Mouse (Mus musculus) bone marrow macrophage, adult 2 months (primary cell): Measurements from ENCODE around the gene Zfyve28.

Experiments used
- CTCF ChIP-seq: IDR thresholded peaks from 2 replicates; pipeline ENCODE4 v1.5.1; 2012; ENCODE audit warnings: low read depth, mild to moderate bottlenecking, low read length, moderate library complexity
- POLR2A ChIP-seq: IDR thresholded peaks from 2 replicates; pipeline ENCODE4 v1.6.1; 2012; ENCODE audit warnings: mild to moderate bottlenecking, low read depth, low read length, borderline replicate concordance

GRCm38 (mm10) chr5:34298937-34299535, 10.8 kb upstream of the Zfyve28 start:
- TF ChIP-seq CTCF (no peak), POLR2A (no peak)
